Mouse (Mus musculus) urinary bladder, postnatal 36 days (tissue): ENCODE data around the gene Pde4d.

Source experiments
- DNase-seq, 2 experiments: peaks; one replicate each; pipeline ENCODE4 v3.0.0; 2022; ENCODE audit warnings: low spot score in 2 of 2, mixed read lengths in 1 of 2

The Pde4d gene

DNA sequence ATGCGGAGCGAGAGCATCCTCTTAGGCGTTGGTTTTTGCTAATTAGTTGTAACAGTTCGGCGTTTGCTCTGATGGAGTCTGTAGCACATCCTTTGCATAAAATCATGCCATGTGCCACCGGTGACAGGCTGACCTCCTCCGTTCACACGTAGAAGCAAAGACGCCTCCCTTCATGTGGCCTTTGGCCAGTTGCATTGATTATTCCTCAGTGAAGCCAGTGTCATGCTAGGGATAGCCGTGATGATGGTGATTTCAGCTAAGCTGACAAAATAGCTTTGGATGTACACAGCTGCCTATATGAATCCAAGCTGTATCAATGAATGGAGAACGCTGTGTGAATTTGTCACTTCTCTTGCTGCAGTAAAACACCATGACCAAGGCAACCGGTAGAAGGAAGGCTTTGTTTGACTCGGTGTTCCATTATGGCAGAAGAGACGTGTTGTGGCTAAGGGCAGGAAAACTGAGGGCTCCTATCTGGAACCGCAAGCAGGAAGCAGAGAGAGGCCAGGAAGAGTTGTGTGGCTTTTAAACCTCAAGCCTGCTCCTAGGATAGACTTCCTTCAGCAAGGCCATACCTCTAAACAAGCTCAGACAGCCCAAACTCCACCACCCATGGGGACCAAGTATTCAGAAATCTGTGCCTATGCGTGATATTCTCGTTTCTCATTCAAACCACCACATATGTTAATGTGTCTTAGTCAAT is 1471.7 kb downstream of the Pde4d start:
- no peak for DNase-seq

GRCm38 (mm10) chr13:109922228-109922627 is 1472.5 kb downstream of the Pde4d start:
- DNase-seq, result no peak

GRCm38 (mm10) chr13:109922782-109923181 is 1473.0 kb downstream of the Pde4d start:
- DNase-seq, result no peak

- no peak for DNase-seq
Observed at GRCm38 (mm10) chr13:109924771-109925170, 1475.0 kb downstream of the Pde4d start.

DNA sequence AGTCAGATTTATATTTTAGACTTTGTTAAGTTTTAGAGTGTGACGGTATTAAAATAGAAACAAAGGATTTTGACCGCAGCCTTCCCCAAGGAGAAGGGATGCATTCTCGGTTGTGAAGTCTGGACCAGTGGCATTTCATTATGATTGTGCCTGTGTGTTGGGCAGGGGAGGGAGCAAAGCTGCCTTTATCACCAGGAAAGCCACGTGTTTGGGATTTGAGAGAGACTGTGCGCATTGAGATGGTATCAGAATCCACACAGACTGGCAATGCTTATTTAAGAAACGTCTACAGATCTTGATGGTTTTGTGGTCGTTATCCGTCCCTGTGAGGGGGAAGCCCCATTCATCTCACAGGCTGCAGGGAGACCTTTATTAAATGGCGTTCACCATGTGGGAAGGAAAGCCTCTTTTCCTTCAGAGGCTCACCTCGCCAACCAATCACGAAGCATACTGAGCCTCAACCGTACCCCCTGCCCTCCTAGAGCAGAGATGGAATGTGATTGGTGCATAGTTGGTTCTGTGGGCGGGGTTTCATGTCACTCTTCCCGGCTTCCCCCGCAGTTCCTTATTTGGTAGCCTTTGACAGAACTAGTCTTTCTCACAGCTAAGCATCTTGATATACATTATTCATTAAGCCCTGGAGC is 1476.7 kb downstream of the Pde4d start:
- no peak for DNase-seq

DNA sequence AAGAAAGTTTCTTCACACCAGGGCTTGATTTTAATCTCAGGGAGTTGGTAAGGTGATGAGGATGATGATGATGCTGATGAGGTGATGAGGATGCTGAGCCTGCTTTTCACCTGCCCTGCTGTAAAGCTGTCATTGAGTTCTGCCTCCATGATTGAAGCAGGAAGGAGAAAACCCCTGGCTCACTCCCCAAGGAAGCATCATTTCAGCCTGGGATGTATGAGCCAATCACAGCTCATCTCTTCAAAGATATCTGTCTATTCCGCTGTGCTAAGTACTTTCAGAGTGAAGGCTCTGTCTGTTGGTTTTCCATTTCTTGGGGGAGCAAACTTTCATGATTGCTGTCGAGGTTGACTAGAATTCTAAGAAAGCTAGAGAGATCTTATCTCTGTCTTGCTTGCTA is 1478.0 kb downstream of the Pde4d start:
- DNase-seq, result no peak

DNA sequence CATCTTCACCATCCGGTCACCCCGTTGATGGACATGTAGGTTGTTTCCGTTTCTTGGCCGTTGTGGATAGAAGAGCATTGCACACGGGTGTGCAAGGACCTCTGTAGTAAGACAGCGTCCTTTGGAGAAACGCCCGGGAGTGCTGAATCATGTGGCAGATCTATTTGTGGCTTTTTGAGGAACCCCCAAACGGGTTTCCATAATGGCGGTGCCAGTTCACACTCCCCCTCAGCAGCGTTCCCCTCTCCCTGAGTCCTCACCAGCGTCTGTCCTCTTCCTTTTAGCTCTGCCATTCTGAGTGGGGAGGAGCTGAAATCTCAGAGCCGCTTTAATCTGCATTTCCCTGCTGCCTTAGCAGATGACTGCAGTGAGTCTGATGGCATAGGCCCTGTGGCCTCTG is 1482.9 kb downstream of the Pde4d start:
- DNase-seq, result no peak

DNA sequence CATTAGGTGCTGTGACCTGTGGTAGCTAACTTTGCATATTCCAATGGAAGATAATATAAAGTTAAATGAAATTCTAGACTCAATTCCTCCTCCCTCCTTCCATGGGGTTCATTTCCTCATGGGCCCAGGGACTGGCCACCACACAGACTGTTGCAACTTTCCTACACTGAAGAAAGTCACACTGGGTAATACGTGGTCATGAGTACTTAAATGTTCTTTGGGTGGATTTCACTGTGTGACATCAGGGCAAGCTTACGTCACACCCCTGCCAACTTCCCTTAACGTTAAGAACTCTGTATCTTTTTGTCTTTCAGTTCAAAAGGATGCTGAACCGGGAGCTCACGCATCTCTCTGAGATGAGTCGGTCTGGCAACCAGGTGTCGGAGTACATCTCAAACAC is 1483.8 kb downstream of the Pde4d start:
- DNase-seq, result no peak

DNA sequence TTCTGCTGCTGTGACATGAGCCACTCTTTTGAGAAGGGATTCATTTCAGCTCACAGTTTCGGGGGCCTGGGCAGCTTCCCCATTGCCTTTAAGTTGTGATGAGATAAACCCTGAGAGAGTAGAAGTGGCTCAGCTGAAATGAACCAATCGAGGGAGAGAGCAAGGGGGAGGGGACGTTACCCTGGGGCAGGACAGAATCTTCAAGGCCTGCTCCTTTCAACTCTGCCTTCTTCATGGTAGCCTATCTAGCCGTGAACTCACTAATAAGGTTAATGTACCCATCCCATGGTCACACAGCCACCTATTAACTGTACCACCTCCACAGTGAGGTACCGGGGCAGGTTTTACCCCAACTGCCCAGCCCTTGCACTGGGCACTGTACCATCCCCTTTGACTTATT is 1487.1 kb downstream of the Pde4d start:
- no peak for DNase-seq

DNA sequence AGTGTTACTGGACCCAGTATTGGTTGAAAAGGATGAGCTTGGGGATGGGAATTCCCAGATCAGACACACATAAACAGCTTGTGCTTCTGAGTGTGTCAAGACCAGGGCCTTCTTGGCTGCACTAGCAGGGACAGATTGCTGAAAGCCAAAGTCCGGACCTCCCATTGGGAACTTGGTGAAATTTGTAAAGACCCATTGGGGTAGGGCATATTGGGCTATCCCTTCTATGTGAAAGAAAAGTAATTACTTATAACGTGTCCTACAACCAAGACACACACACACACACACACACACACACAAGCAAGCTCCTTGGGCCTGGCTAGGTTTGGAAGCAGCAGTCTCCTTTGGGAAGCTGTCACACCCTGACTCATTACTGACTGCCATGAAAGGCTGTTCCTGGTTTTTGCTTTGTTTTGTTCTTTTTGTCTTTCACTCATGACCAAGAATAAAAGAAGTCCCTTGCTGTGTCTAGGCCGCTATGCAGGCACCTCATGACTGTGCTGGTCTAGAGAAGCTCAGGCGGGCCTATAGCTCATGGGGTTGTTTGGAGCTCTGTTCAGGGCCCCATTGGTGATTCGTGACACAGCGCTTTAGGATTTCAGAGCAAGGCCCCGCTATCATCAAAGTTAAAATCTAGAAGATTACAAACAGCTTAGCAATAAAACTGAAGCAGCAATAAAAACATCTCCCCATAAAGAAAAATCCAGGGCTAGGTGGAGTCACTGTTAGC is 1495.2 kb downstream of the Pde4d start:
- DNase-seq, result no peak

DNA sequence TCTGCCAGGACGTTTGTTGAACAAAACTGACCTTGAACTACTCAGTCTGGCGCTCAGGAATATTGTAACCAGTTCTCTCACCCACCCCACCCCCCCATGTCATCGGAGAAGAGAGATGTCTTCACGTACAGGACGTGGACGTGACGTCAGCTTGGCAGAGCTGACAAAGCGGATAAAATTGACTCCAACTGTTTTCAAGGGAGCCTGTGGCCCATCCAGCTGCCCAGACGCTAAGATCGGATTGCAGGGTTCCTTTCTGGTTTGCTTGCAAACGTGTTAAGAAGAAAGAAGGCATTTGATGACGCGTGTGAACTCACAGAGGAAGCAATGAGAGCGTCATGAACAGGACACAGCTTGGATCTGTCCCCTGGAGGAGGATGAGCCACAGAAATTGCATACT is 1501.7 kb downstream of the Pde4d start:
- no peak for DNase-seq

DNA sequence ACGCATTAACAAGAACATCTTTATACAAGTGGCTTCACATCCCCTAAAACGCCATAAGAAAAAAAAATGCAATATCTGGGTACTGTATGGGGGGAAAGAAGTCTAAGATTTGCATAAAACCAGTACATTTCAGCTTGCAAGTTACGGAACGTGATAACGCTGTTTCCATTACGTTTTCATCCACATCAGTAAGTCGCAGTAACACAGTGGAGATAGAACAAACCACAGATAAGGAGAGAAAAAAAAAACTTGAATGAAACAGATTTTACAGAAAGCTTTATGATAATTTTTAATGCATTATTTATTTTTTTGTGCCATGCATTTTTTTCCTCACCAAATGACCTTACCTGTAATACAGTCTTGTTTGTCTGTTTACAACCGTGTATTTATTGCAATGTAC is 1504.4 kb downstream of the Pde4d start:
- no peak for DNase-seq

DNA sequence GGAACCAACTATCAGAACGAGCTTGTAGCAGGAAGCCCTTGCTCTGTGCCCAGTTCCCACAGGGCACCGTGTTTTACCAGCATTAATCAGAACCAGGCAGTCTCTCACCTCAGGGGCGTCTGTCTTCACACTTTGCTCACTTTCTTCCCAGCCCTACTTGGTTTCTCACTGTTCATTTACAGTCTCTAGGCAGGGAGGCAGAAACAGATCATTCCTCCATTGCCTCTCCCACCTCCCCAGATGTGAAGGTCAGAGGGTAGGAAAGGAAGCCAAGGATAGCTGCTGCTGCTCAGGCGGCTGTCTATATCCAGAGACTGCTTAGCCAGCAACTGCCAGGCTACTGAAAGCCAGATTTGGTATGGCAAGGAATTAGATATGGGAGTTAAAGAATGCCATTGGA is 1508.2 kb downstream of the Pde4d start:
- no peak for DNase-seq

GRCm38 (mm10) chr13:109982821-109983443 is 1533.2 kb downstream of the Pde4d start:
- no peak for DNase-seq

DNA sequence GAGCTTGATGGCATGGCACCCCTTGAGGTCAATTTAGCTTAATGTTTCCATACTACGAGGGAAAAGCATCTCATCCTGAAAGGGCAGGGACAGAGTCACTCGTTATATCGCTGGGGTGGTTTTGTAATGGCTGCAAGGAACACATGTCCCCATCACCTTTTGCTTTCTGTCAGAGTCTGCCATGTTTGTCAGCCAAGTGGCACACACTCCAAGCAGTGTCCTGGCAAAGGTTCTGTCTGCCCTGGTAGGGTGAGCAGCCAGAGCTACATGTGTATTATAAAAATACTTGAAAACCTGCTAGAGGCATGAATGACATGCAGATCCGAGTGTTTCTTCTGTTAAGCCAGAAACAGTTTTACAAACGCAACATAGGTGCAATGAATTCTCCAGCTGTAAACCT is 1535.7 kb downstream of the Pde4d start:
- DNase-seq, result peak in 1 of 2 experiments; percentile 6

GRCm38 (mm10) chr13:109985892-109986291 is 1536.1 kb downstream of the Pde4d start:
- peak in 1 of 2 experiments; percentile 56 for DNase-seq

- DNase-seq, result peak in 1 of 2 experiments; percentile 60
Observed at GRCm38 (mm10) chr13:109992775-109993505, 1543.2 kb downstream of the Pde4d start.

DNA sequence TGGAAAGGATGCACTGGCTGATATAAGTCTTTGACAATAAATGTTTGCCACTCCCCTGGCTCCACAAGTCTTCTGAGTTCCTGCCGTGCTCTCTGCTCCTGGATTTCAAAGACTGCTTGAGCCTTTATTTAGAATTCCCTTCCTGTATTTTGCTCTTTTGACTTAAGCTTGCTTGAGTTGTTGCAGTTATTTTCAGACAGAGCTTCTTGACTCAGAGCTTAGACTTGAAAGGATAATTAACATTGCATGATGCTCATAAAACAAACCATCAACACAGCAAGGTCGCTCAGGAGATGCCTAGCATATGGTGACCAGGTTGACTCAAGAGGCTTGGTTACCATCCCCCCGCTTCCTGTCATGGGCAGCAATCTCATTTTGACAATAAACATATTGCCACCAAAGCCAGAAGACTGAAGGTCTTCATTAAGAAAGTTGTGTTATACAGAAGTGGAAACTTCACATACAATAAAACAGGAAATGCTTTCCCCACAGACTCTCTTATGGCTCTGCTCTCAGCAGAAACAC is 1544.6 kb downstream of the Pde4d start:
- no peak for DNase-seq

GRCm38 (mm10) chr13:110002081-110002480 is 1552.3 kb downstream of the Pde4d start:
- DNase-seq, result no peak
